9 mouse cellular contexts compared by ENCODE assay signal in genomic region chr5:100091263-100091594, GRCm38 (mm10). TPM values are rescaled to one million over a fixed set of nuclear protein-coding genes. Genes with fewer than 3 reads are reported as not detected.
A peak's percentile ranks its signal among the peaks of the same experiment; 100 is the strongest.
DNase-seq lines count a peak whose midpoint lies in the region; ATAC-seq and TF ChIP-seq lines count a peak whose summit lies in the region.
"Had no signal": no experiment of that assay in that cellular context is flagged by ENCODE, and none has a peak within 500 bp of the region (broad histone marks: within the 10 kb centered on the region; RNA-seq: fewer than 3 reads in every experiment).

No protein-coding gene starts in this region.

- no peak for TF ChIP-seq CTCF in forebrain, postnatal 0 days (IDR thresholded peaks at IDR 0.05; ENCODE audit: low read depth)

- WGBS in heart, embryonic 16.5 days = 45% methylated on average over 10 of the region's 10 CpGs
- 47% methylated on average over 10 of the region's 10 CpGs for WGBS in embryonic facial prominence, embryonic 12.5 days
- 15% methylated on average over 10 of the region's 10 CpGs for WGBS in forebrain, postnatal 0 days
- 47% methylated on average over 10 of the region's 10 CpGs for WGBS in midbrain, embryonic 11.5 days

- H3K4me3 ChIP-seq in heart, embryonic 16.5 days (ENCODE audit: low read length) = no peak overlapping the region
- H3K4me3 ChIP-seq in embryonic facial prominence, embryonic 12.5 days = no peak overlapping the region
- H3K4me3 ChIP-seq in forebrain, postnatal 0 days (ENCODE audit: low read depth, low read length) = 0 out of 2 replicates have a peak overlapping the region, but pooled peaks have one; percentile 3
- no peak overlapping the region for H3K4me3 ChIP-seq in midbrain, embryonic 11.5 days (ENCODE audit: low read depth, low read length)

- no peak for ATAC-seq in heart, embryonic 16.5 days (replicated peaks; ENCODE audit: extremely low read depth, insufficient read depth, low FRiP score)
- ATAC-seq in embryonic facial prominence, embryonic 12.5 days (ENCODE audit: insufficient number of reproducible peaks, insufficient read depth, low FRiP score, low TSS enrichment) = no peak
- peak; percentile 62 for ATAC-seq in forebrain, postnatal 0 days
- no peak for ATAC-seq in midbrain, embryonic 11.5 days (ENCODE audit: low FRiP score)
- ATAC-seq: activated CD4-positive, CD25-positive, alpha-beta regulatory T cell, adult 4 months had no signal

- no peak overlapping the region for H3K27ac ChIP-seq in heart, embryonic 16.5 days (ENCODE audit: low read length)
- no peak overlapping the region for H3K27ac ChIP-seq in embryonic facial prominence, embryonic 12.5 days
- H3K27ac ChIP-seq in forebrain, postnatal 0 days (ENCODE audit: low read depth, low read length) = peak overlapping the region; percentile 70
- H3K27ac ChIP-seq in midbrain, embryonic 11.5 days (ENCODE audit: low read depth, low read length) = 0 out of 2 replicates have a peak overlapping the region, but pooled peaks have one; percentile 44

- DNase-seq in heart, postnatal 25 days (ENCODE audit: low spot score) = no peak
- DNase-seq in forebrain, postnatal 0 days = peak; percentile 70
- no peak for DNase-seq in midbrain, embryonic 11.5 days (ENCODE audit: low spot score, missing footprints)
- no peak for DNase-seq in left cerebral cortex, postnatal 36 days (ENCODE audit: low spot score in 2 of 2)
- no peak for DNase-seq in ovary, postnatal 14 days (ENCODE audit: low spot score)
- no peak for DNase-seq in adrenal gland, adult 2 months

- peak overlapping the region; percentile 48 for H3K4me2 ChIP-seq in heart, embryonic 16.5 days (ENCODE audit: low read depth, low read length)
- H3K4me2 ChIP-seq in embryonic facial prominence, embryonic 12.5 days (replicated peaks) = peak overlapping the region; percentile 38
- H3K4me2 ChIP-seq in forebrain, postnatal 0 days (ENCODE audit: low read depth) = peak overlapping the region; percentile 29
- peak overlapping the region; percentile 35 for H3K4me2 ChIP-seq in midbrain, embryonic 11.5 days

- peaks cover 7% of the 10 kb centered on the region for H3K4me1 ChIP-seq in heart, embryonic 16.5 days (ENCODE audit: control insufficient read depth, insufficient read depth, low read length)
- peaks cover 10% of the 10 kb centered on the region; the same call in 1 of the 2 replicates for H3K4me1 ChIP-seq in embryonic facial prominence, embryonic 12.5 days
- peaks cover 9% of the 10 kb centered on the region; the same call in 1 of the 2 replicates for H3K4me1 ChIP-seq in forebrain, postnatal 0 days (ENCODE audit: insufficient read depth)
- H3K4me1 ChIP-seq in midbrain, embryonic 11.5 days (ENCODE audit: control insufficient read depth, insufficient read depth, low read length) = peaks cover 6% of the 10 kb centered on the region; the same call in 1 of the 2 replicates

- H3K27me3 ChIP-seq in heart, embryonic 16.5 days (ENCODE audit: control insufficient read depth, insufficient read depth, low read length) = no peaks in the 10 kb centered on the region
- no peaks in the 10 kb centered on the region for H3K27me3 ChIP-seq in embryonic facial prominence, embryonic 12.5 days
- no peaks in the 10 kb centered on the region for H3K27me3 ChIP-seq in forebrain, postnatal 0 days (ENCODE audit: insufficient read depth, low read length)
- no peaks in the 10 kb centered on the region for H3K27me3 ChIP-seq in midbrain, embryonic 11.5 days (ENCODE audit: control insufficient read depth, insufficient read depth, low read length)

- intact Hi-C loops in heart, postnatal 25 days (cut with DNase I) = no loop called here
- intact Hi-C loops in left cerebral cortex, postnatal 36 days (cut with DNase I) = loop anchor here (5.0 kb wide), 1 partner anchor 66 kb away; the partner anchor contains the start of gene Tmem150c

- peaks cover 4% of the 10 kb centered on the region; the same call in 1 of the 2 replicates for H3K9me3 ChIP-seq in heart, embryonic 16.5 days (replicated peaks; ENCODE audit: control insufficient read depth, low read length)
- H3K9me3 ChIP-seq in embryonic facial prominence, embryonic 12.5 days = no peaks in the 10 kb centered on the region
- H3K9me3 ChIP-seq in forebrain, postnatal 0 days (ENCODE audit: low read length) = no peaks in the 10 kb centered on the region
- no peaks in the 10 kb centered on the region for H3K9me3 ChIP-seq in midbrain, embryonic 11.5 days (ENCODE audit: control insufficient read depth, low read length)

- H3K9ac ChIP-seq in heart, embryonic 16.5 days (ENCODE audit: low read length) = no peak overlapping the region
- no peak overlapping the region for H3K9ac ChIP-seq in embryonic facial prominence, embryonic 12.5 days
- H3K9ac ChIP-seq in forebrain, postnatal 0 days = no peak overlapping the region
- 0 out of 2 replicates have a peak overlapping the region, but pooled peaks have one; percentile 16 for H3K9ac ChIP-seq in midbrain, embryonic 11.5 days (ENCODE audit: low read length)

- no peaks in the 10 kb centered on the region for H3K36me3 ChIP-seq in heart, embryonic 16.5 days (ENCODE audit: control insufficient read depth, insufficient read depth)
- no peaks in the 10 kb centered on the region for H3K36me3 ChIP-seq in embryonic facial prominence, embryonic 12.5 days
- H3K36me3 ChIP-seq in forebrain, postnatal 0 days (ENCODE audit: insufficient read depth) = no peaks in the 10 kb centered on the region; the same call in 1 of the 2 replicates
- H3K36me3 ChIP-seq in midbrain, embryonic 11.5 days (ENCODE audit: control insufficient read depth, insufficient read depth, low read length) = no peaks in the 10 kb centered on the region

RNA-seq across cellular contexts. Expression of gene Enoph1, which starts 51.4 kb away (rescaled TPM):
- 28.2 and 29.5 TPM in 2 replicates for polyA plus RNA-seq in heart, embryonic 16.5 days (2015; fragmentation: Nextera tagmentation; extraction: Ambion mirVana)
- total RNA-seq in heart, postnatal 25 days (2021) = 1 to 10 TPM; 7.3 to 8.4 TPM
- 47.2 and 47.9 TPM in 2 replicates for polyA plus RNA-seq in embryonic facial prominence, embryonic 12.5 days (2016; fragmentation: Nextera tagmentation; extraction: Ambion mirVana)
- total RNA-seq in forebrain, postnatal 0 days (2014; rRNA removed) = 66.5 and 67.6 TPM in 2 replicates
- 49.7 and 58.6 TPM in 2 replicates for polyA plus RNA-seq in forebrain, postnatal 0 days (2015; fragmentation: Nextera tagmentation; extraction: Ambion mirVana)
- polyA plus RNA-seq in midbrain, embryonic 11.5 days (2014; fragmentation: Nextera tagmentation; extraction: Ambion mirVana) = 43.2 and 44.5 TPM in 2 replicates
- 10 to 100 TPM; 51.6 to 54.5 TPM for total RNA-seq in left cerebral cortex, postnatal 36 days (2021)
- 10 to 100 TPM; 26.5 to 35.8 TPM for total RNA-seq in adrenal gland, adult 2 months (2021)
- 54.3 and 58.6 TPM in 2 replicates for polyA plus RNA-seq in adrenal gland, adult 2 months (2012; rRNA removed)

RNA-seq across cellular contexts. Expression of gene Hnrnpdl, which starts 51.8 kb away (rescaled TPM):
- 80.8 and 86.0 TPM in 2 replicates for polyA plus RNA-seq in heart, embryonic 16.5 days (2015; fragmentation: Nextera tagmentation; extraction: Ambion mirVana)
- total RNA-seq in heart, postnatal 25 days (2021) = 10 to 100 TPM; 53.1 to 63.5 TPM
- polyA plus RNA-seq in embryonic facial prominence, embryonic 12.5 days (2016; fragmentation: Nextera tagmentation; extraction: Ambion mirVana) = 248 and 261 TPM in 2 replicates
- total RNA-seq in forebrain, postnatal 0 days (2014; rRNA removed) = 176 and 207 TPM in 2 replicates
- 236 and 246 TPM in 2 replicates for polyA plus RNA-seq in forebrain, postnatal 0 days (2015; fragmentation: Nextera tagmentation; extraction: Ambion mirVana)
- 289 and 297 TPM in 2 replicates for polyA plus RNA-seq in midbrain, embryonic 11.5 days (2014; fragmentation: Nextera tagmentation; extraction: Ambion mirVana)
- total RNA-seq in left cerebral cortex, postnatal 36 days (2021) = 100 to 1,000 TPM; 158 to 173 TPM
- 100 to 1,000 TPM; 100 to 114 TPM for total RNA-seq in adrenal gland, adult 2 months (2021)
- polyA plus RNA-seq in adrenal gland, adult 2 months (2012; rRNA removed) = 70.4 and 79.3 TPM in 2 replicates

Comparison
In these comparisons a context has a peak if more than half of its experiments do, and no peak if none do; other contexts are left out.
1. H3K27ac ChIP-seq: peak in forebrain, postnatal 0 days (single experiment) and midbrain, embryonic 11.5 days (single experiment); none in heart, embryonic 16.5 days (single experiment) and embryonic facial prominence, embryonic 12.5 days (single experiment).
2. Peak in every context shown above with its lines, with median percentiles within 50 percentile points of each other: H3K4me2 ChIP-seq.